Mouse (Mus musculus) liver, adult 2 months (tissue): ENCODE results near the gene Ip6k2.

Experiments
- CTCF ChIP-seq: fragments of 200-500 bp; IDR thresholded peaks from 2 replicates; pipeline ENCODE4 v1.5.1; 2011; ENCODE audit warnings: low read depth, low read length, control low read depth
- POLR2A ChIP-seq: fragments of 200-500 bp; IDR thresholded peaks from 2 replicates; pipeline ENCODE4 v1.6.1; 2011; ENCODE audit warnings: low read length, control low read depth; ENCODE audit not compliant: insufficient read depth; ENCODE audit errors: extremely low read depth

- TF ChIP-seq CTCF, result no peak
- TF ChIP-seq POLR2A, result no peak
Observed at GRCm38 (mm10) chr9:108747694-108748093, 35.9 kb upstream of the Ip6k2 start.
